Mouse (Mus musculus) small intestine, adult 2 months (tissue): ENCODE results near the gene Rybp. TPM values are rescaled to one million over a fixed set of nuclear protein-coding genes. Genes with fewer than 3 reads are reported as not detected.

Source experiments
- H3K27ac ChIP-seq: fragments of 200-500 bp; 2 replicates; pipeline ENCODE4 v1.5.1; 2012; ENCODE audit warnings: low read depth, low read length, control low read depth, inconsistent platforms; ENCODE audit not compliant: insufficient read depth
- H3K27me3 ChIP-seq: fragments of 200-500 bp; 2 replicates; pipeline ENCODE4 v1.6.1; 2012; ENCODE audit warnings: mild to moderate bottlenecking, moderate library complexity, low read length, inconsistent platforms; ENCODE audit not compliant: control insufficient read depth, insufficient read depth
- H3K36me3 ChIP-seq: fragments of 200-500 bp; 2 replicates; pipeline ENCODE4 v1.6.1; 2012; ENCODE audit warnings: mild to moderate bottlenecking, low read length, control low read depth, inconsistent platforms; ENCODE audit not compliant: control insufficient read depth, insufficient read depth
- H3K4me1 ChIP-seq: fragments of 200-500 bp; 2 replicates; pipeline ENCODE4 v1.6.1; 2012; ENCODE audit warnings: low read length, inconsistent platforms, mixed read lengths; ENCODE audit not compliant: control insufficient read depth, insufficient read depth, insufficient read length
- H3K4me3 ChIP-seq: fragments of 200-500 bp; 2 replicates; pipeline ENCODE4 v1.5.1; 2012; ENCODE audit warnings: low read depth, mild to moderate bottlenecking, control low read depth, inconsistent platforms, low read length, moderate library complexity
- CTCF ChIP-seq: fragments of 200-500 bp; IDR thresholded peaks from 2 replicates; pipeline ENCODE4 v1.5.1; 2012; ENCODE audit warnings: low read depth, mild to moderate bottlenecking, control low read depth, inconsistent platforms, low read length, moderate library complexity, mixed read lengths; ENCODE audit not compliant: insufficient replicate concordance, insufficient read length; ENCODE audit errors: extremely low read depth
- POLR2A ChIP-seq: fragments of 200-500 bp; IDR thresholded peaks from 2 replicates; pipeline ENCODE4 v1.6.1; 2012; ENCODE audit warnings: low read depth, mild to moderate bottlenecking, control low read depth, inconsistent platforms, low read length, moderate library complexity
- WGBS: fragments of 180-500 bp; shearing (Covaris S2); methylation state at CpG from one replicate; pipeline ENCODE4 v1.1.7; 2018; 5-methylcytosine and 5-hydroxymethylcytosine counted together
- polyA plus RNA-seq: library from polyadenylated mRNA; depleted of rRNA; stranded (reverse); fragments of >200 nt; gene quantifications from 2 replicates; pipeline ENCODE4 v1.2.3, GENCODE M21; 2012

Rybp gene
- polyA plus RNA-seq, 1 experiment = 16.8 TPM

DNA sequence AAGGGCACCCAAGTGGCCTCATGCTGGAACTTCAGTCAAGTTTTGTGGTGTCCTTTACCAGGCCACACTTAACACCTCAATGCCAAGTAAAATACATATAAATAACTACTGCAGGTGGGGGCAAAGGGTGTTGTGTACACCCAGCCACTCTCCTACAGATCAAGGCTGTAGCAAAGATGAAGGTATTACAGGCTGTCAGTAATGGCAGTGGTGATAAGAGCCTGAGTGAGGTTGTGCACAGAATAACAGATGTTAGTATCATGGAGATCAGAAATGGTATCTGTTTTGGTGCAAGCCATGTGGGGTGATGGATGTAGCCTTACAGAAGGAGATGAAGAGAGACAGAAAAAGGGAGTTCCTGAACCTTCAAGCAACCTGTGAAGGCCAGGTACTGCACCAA is 52.2 kb downstream of the Rybp start:
- Histone ChIP-seq H3K27me3 (no peaks in the 10 kb centered on the region), H3K36me3 (peaks cover 5% of the 10 kb centered on the region; the same call in 1 of the 2 replicates), H3K27ac (no peak overlapping the region), H3K4me3 (no peak overlapping the region), H3K4me1 (peaks cover 13% of the 10 kb centered on the region; the same call in 1 of the 2 replicates)
- no peak for TF ChIP-seq POLR2A

DNA sequence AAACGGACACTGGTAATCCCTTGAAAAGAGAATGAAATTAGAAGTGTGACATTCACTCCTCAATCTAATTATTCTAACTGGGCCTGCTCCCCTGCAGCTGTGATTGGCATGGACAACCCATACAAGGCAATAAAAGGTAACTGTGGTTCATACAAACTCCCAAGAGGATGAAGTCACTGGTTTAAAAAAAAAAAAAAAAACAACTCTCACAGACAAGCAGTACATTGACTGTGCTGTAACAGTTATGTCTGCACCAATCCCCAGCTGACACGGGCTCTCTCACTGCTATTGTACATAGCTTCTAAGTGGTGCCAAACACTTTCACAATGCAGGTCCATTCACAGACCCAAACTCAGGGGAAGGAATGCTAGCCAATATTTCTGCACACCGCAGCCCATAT is 53.8 kb downstream of the Rybp start:
- TF ChIP-seq POLR2A (no peak), CTCF (no peak)

DNA sequence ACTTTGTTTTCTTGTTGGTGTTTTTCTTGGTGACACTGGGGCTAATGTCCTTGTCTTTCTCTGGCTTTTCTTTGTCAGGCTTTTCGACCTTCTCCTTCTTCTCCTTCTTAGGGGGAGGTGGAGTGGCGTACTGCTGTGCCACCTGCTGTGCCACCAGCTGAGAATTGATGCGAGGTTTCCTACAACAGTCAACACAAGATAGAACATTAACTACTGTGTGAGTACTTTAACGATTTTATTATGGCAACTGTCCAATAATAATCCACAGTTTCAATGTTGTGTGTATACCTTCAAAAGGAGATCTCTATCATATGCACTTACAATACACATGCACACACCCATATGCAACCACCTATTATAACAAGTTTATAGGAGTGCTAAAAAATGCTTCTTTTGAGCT is 54.2 kb downstream of the Rybp start:
- H3K27ac ChIP-seq = no peak overlapping the region
- peaks cover 9% of the 10 kb centered on the region; the same call in 1 of the 2 replicates for H3K4me1 ChIP-seq
- no peaks in the 10 kb centered on the region for H3K27me3 ChIP-seq
- no peak overlapping the region for H3K4me3 ChIP-seq
- 16% methylated on average over 4 of the region's 4 CpGs for WGBS
- no peak for TF ChIP-seq CTCF
- TF ChIP-seq POLR2A = no peak
- peaks cover 5% of the 10 kb centered on the region for H3K36me3 ChIP-seq

More for the DNA sequence above, 53.8 kb downstream of the Rybp start:
- Histone ChIP-seq H3K27me3 (no peaks in the 10 kb centered on the region), H3K27ac (no peak overlapping the region), H3K4me1 (peaks cover 10% of the 10 kb centered on the region; the same call in 1 of the 2 replicates), H3K4me3 (no peak overlapping the region), H3K36me3 (peaks cover 5% of the 10 kb centered on the region; the same call in 1 of the 2 replicates)
- 43% methylated on average over 3 of the region's 3 CpGs for WGBS

DNA sequence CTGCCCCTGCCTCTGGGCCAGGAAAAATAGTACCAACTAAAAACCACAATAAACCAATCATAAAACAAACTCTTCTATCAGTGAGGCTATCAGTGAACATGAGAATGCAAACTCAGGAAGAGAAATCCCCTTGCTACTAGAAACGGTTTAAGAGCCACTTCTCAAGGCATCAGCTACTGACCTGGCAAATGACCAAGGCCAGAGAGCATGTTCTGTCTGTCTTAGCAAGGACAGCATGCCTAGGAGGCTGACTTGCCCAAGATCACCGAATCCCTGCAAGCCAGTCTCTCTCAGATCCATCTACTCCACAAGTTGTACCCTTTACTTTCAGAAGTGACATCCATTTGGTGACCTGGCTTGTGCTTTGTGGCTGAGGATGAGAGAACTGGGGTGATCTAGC is 61.1 kb downstream of the Rybp start:
- peaks cover 4% of the 10 kb centered on the region; the same call in 1 of the 2 replicates for H3K4me1 ChIP-seq
- no peaks in the 10 kb centered on the region for H3K27me3 ChIP-seq
- 27% methylated on average over 2 of the region's 2 CpGs for WGBS
- TF ChIP-seq CTCF (no peak), POLR2A (no peak)
- H3K36me3 ChIP-seq = peaks cover 2% of the 10 kb centered on the region
- H3K27ac ChIP-seq = no peak overlapping the region
- H3K4me3 ChIP-seq = no peak overlapping the region

DNA sequence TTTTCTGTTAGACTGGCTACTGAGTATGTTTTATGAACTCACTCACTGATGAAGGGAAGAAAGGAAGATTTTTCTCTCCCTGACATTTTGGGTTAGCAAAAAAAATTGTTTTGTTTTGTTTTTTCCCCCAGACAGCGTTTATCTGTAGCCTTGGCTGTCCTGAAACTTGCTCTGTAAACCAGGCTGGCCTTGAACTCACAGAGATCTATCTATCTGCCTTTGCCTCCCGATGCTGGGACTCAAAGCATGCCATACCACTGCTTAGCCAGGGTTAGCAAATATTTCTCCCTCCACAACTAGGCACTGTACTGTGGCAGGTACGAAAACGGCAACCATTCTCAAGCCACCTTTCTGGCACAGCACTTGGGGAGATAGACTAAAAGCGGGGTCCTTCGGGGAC is 63.4 kb downstream of the Rybp start:
- H3K27ac ChIP-seq = no peak overlapping the region
- H3K27me3 ChIP-seq = no peaks in the 10 kb centered on the region
- 92% methylated on average over 6 of the region's 6 CpGs for WGBS
- peaks cover 9% of the 10 kb centered on the region; the same call in 1 of the 2 replicates for H3K4me1 ChIP-seq
- no peaks in the 10 kb centered on the region; the same call in 1 of the 2 replicates for H3K36me3 ChIP-seq
- H3K4me3 ChIP-seq = no peak overlapping the region
- TF ChIP-seq CTCF (no peak), POLR2A (no peak)

DNA sequence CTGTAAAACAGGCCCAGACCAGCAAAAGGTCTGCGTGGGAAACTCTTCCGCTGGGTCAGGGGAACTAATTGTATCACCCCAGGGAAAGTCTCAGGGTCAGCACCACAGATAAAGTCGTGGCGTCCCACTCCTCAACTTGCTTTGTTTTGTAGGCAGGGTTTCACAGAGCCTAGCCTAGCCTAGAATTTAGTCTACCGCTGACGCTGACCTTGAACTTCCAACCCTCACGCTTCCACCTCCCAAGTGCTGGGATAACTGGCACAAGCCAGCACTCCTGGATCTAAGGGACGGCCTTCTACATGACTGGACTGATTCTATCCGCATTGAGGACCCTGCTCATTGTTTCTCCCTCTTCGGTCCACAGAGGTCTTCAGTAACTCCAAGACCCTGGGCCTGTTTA is 63.9 kb downstream of the Rybp start:
- H3K4me3 ChIP-seq = no peak overlapping the region
- TF ChIP-seq CTCF = no peak
- TF ChIP-seq POLR2A = no peak
- H3K27me3 ChIP-seq = no peaks in the 10 kb centered on the region
- WGBS = 94% methylated on average over 10 of the region's 10 CpGs
- no peak overlapping the region for H3K27ac ChIP-seq
- H3K36me3 ChIP-seq = no peaks in the 10 kb centered on the region; the same call in 1 of the 2 replicates
- peaks cover 12% of the 10 kb centered on the region; the same call in 1 of the 2 replicates for H3K4me1 ChIP-seq

DNA sequence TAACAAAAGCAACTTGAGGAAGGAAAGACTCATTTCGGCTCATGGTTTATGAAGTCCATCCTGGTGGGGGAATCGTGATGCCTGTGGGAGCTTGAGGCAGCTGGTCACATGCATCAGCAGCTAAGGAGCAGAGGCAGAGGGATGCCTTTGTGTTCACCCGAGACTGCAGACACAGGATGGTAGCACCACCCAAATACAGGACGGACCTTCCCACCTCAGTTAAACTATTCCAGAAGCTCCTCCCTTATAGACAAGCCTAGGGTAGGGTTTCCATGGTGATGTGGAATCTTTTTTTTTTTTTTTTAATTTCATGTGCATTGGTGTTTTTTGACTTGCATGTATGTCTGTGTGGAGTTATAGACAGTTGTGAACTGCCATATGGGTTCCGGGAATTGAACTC is 64.4 kb downstream of the Rybp start:
- Histone ChIP-seq H3K27ac (no peak overlapping the region), H3K4me1 (peaks cover 12% of the 10 kb centered on the region; the same call in 1 of the 2 replicates), H3K4me3 (no peak overlapping the region), H3K27me3 (no peaks in the 10 kb centered on the region), H3K36me3 (no peaks in the 10 kb centered on the region; the same call in 1 of the 2 replicates)
- TF ChIP-seq CTCF (no peak), POLR2A (no peak)
- 93% methylated on average over 5 of the region's 5 CpGs for WGBS

DNA sequence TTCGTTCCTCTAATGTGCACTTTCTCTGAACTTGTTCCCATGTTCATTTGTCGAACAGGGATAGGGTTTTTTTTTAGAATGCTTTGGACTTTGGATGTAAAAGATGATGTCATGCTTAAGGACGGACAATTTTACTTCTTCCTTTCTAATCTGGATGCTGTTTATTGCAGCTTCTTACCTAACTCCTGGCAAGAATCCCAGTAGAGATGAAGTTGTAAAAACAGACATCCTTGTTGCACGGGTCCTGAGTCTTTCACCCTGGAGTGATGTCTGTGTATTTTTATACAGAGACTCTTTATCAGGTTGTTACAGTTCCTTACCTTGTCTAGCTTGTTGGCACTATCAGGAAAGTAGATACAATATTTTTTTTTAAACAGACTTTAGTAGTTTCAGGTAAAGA is 65.5 kb downstream of the Rybp start:
- 20% methylated on average over 4 of the region's 4 CpGs for WGBS
- Histone ChIP-seq H3K27ac (no peak overlapping the region), H3K4me3 (no peak overlapping the region), H3K27me3 (no peaks in the 10 kb centered on the region), H3K36me3 (no peaks in the 10 kb centered on the region), H3K4me1 (peaks cover 12% of the 10 kb centered on the region; the same call in 1 of the 2 replicates)
- TF ChIP-seq POLR2A (no peak), CTCF (no peak)
